Mouse (Mus musculus): Measurements from ENCODE around the gene Eps8.

DNA sequence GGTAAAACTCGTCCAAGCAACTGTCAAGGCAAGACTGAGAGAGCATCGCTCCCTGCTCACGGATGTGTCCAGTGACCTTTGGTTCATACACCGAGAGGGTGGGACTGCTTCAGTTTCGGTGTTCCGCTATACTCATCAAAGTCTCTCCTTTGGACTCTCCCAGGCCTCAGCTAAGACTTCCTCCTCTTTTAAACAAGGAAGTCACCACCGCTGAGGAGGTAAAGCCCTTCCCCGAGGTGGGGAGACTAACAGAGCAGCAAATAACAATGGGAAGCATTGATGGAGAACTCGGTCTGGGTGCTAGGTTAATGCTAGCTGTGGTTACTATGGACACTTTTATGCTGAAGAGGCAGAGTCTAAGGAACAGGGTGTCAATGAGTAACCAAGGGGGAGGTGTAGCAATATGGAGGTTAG lies 84.0 kb downstream of the Eps8 start:
- TF ChIP-seq CTCF (IDR thresholded peaks at IDR 0.05; ENCODE audit: extremely low read depth, insufficient read depth, low read length) = no peak
- no peak for TF ChIP-seq POLR2A (IDR thresholded peaks at IDR 0.05; ENCODE audit: extremely low read depth, insufficient read depth, low read length)

All from cortical plate, adult 2 months (tissue).